Mouse (Mus musculus) spleen, adult 2 months (tissue): ENCODE results near the gene Ssr1. TPM values are rescaled to one million over a fixed set of nuclear protein-coding genes. Genes with fewer than 3 reads are reported as not detected.

Experiments used
- DNase-seq, 2 experiments: peaks; one replicate each; pipeline versions ENCODE4 v3.0.0 to v3.0.0-alpha.2; 2012 to 2021; ENCODE audit warnings: low spot score in 2 of 2, low read depth in 1 of 2
- H3K27ac ChIP-seq: fragments of 200-500 bp; 2 replicates; pipeline ENCODE4 v1.5.1; 2012; ENCODE audit warnings: low read length, inconsistent platforms; ENCODE audit not compliant: insufficient read depth
- H3K27me3 ChIP-seq: fragments of 200-500 bp; 2 replicates; pipeline ENCODE4 v1.6.1; 2012; ENCODE audit warnings: mild to moderate bottlenecking, moderate library complexity, low read length, inconsistent platforms; ENCODE audit not compliant: control insufficient read depth, insufficient read depth
- H3K36me3 ChIP-seq: fragments of 200-500 bp; 2 replicates; pipeline ENCODE4 v1.6.1; 2012; ENCODE audit warnings: mild to moderate bottlenecking, low read length, inconsistent platforms; ENCODE audit not compliant: control insufficient read depth, insufficient read depth
- H3K4me1 ChIP-seq: fragments of 200-500 bp; 2 replicates; pipeline ENCODE4 v1.6.1; 2011; ENCODE audit warnings: inconsistent platforms; ENCODE audit not compliant: control insufficient read depth, insufficient read depth, insufficient read length
- H3K4me3 ChIP-seq: fragments of 200-500 bp; 2 replicates; pipeline ENCODE4 v1.5.1; 2011; ENCODE audit warnings: mild to moderate bottlenecking, inconsistent platforms; ENCODE audit not compliant: insufficient read depth, insufficient read length; ENCODE audit errors: extremely low read depth
- CTCF ChIP-seq: fragments of 200-500 bp; IDR thresholded peaks from 2 replicates; pipeline ENCODE4 v1.5.1; 2011; ENCODE audit warnings: mild to moderate bottlenecking, inconsistent platforms; ENCODE audit not compliant: insufficient read depth, insufficient read length, insufficient replicate concordance; ENCODE audit errors: extremely low read depth
- POLR2A ChIP-seq: fragments of 200-500 bp; IDR thresholded peaks from 2 replicates; pipeline ENCODE4 v1.6.1; 2011; ENCODE audit warnings: low read depth, low read length, inconsistent platforms
- WGBS: fragments of 180-500 bp; shearing (Covaris S2); methylation state at CpG from one replicate; pipeline ENCODE4 v1.1.7; 2018; 5-methylcytosine and 5-hydroxymethylcytosine counted together
- polyA plus RNA-seq: library from polyadenylated mRNA; depleted of rRNA; stranded (reverse); fragments of >200 nt; gene quantifications from 2 replicates; pipeline ENCODE4 v1.2.3, GENCODE M21; 2012; rRNA removed

Gene Ssr1
- polyA plus RNA-seq: 3.9 and 4.1 TPM in 2 replicates

GRCm38 (mm10) chr13:37993704-37994404, at the start of gene Ssr1:
Gene Ssr1 (minus strand): TSS chr13:37994217.
- H3K36me3 ChIP-seq: peaks cover 16% of the 10 kb centered on the region
- H3K4me3 ChIP-seq: peak within 1 kb of the TSS; percentile 100
- peak; percentile 84 to 97 for DNase-seq
- peak within 1 kb of the TSS; percentile 80 for H3K27ac ChIP-seq
- TF ChIP-seq POLR2A: peak; percentile 63
- no peak for TF ChIP-seq CTCF
- WGBS: under 1% methylated on average over 87 of the region's 89 CpGs
- H3K4me1 ChIP-seq: peaks cover 5% of the 10 kb centered on the region; the same call in 1 of the 2 replicates
- H3K27me3 ChIP-seq: no peaks in the 10 kb centered on the region

DNA sequence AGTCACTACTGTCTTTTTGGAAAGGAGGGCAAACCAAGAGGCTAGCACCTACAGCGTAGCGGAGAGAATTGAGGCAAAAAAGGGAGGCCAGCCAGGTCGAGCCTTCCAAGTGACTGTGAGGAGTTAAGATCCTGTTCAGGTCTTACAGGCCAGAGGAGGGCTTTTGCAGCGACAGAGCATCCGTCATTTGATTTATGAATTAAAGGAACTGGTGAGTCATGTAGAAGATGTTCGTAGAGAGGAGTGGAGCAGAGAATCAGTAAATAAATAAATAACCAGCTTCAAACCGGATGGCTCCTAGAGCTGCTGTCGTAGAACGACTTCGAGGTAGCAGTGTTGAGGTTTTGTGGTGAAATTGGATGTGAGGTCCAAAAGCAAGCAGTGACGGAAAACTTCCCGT, 43.8 kb upstream of the Ssr1 start:
- H3K27me3 ChIP-seq: no peaks in the 10 kb centered on the region
- peak in 1 of 2 experiments; percentile 36 for DNase-seq
- WGBS: 5% methylated on average over 12 of the region's 12 CpGs
- H3K4me1 ChIP-seq: peaks cover 4% of the 10 kb centered on the region; the same call in 1 of the 2 replicates
- peaks cover 14% of the 10 kb centered on the region for H3K36me3 ChIP-seq
- TF ChIP-seq CTCF: no peak
- no peak for TF ChIP-seq POLR2A
- peak overlapping the region; percentile 67 for H3K4me3 ChIP-seq
- H3K27ac ChIP-seq: no peak overlapping the region

- TF ChIP-seq POLR2A (peak; percentile 44; the same call in 1 of the 2 replicates), CTCF (no peak)
- Histone ChIP-seq H3K27ac (peak within 1 kb of the TSS; percentile 71), H3K27me3 (no peaks in the 10 kb centered on the region), H3K4me3 (peak within 1 kb of the TSS; percentile 67), H3K4me1 (peaks cover 4% of the 10 kb centered on the region; the same call in 1 of the 2 replicates), H3K36me3 (peaks cover 9% of the 10 kb centered on the region)
- DNase-seq: peak; percentile 93 to 94
- under 1% methylated on average over 47 of the region's 47 CpGs for WGBS
Observed at GRCm38 (mm10) chr13:38037044-38037687, 43.1 kb upstream of the Ssr1 start, which contains the start of gene Cage1. Gene Cage1 (minus strand): TSS chr13:38037069.

GRCm38 (mm10) chr13:38036343-38037043, 42.5 kb upstream of the Ssr1 start, which contains the start of gene Riok1:
Gene Riok1 (plus strand): TSS chr13:38036995.
- Histone ChIP-seq H3K27ac (peak within 1 kb of the TSS; percentile 71), H3K27me3 (no peaks in the 10 kb centered on the region), H3K36me3 (peaks cover 6% of the 10 kb centered on the region), H3K4me3 (peak within 1 kb of the TSS; percentile 67), H3K4me1 (peaks cover 4% of the 10 kb centered on the region; the same call in 1 of the 2 replicates)
- WGBS: 3% methylated on average over 37 of the region's 37 CpGs
- no peak for TF ChIP-seq CTCF
- no peak for TF ChIP-seq POLR2A
- peak in 1 of 2 experiments; percentile 6 for DNase-seq

- TF ChIP-seq CTCF (no peak), POLR2A (no peak)
- no peaks in the 10 kb centered on the region for H3K36me3 ChIP-seq
- DNase-seq: no peak
- WGBS: 39% methylated on average over 4 of the region's 4 CpGs
- peak overlapping the region; percentile 74 for H3K27ac ChIP-seq
- no peaks in the 10 kb centered on the region for H3K27me3 ChIP-seq
- H3K4me3 ChIP-seq: no peak overlapping the region
- peaks cover 9% of the 10 kb centered on the region for H3K4me1 ChIP-seq
Observed at GRCm38 (mm10) chr13:38028407-38028806, 34.4 kb upstream of the Ssr1 start.

DNA sequence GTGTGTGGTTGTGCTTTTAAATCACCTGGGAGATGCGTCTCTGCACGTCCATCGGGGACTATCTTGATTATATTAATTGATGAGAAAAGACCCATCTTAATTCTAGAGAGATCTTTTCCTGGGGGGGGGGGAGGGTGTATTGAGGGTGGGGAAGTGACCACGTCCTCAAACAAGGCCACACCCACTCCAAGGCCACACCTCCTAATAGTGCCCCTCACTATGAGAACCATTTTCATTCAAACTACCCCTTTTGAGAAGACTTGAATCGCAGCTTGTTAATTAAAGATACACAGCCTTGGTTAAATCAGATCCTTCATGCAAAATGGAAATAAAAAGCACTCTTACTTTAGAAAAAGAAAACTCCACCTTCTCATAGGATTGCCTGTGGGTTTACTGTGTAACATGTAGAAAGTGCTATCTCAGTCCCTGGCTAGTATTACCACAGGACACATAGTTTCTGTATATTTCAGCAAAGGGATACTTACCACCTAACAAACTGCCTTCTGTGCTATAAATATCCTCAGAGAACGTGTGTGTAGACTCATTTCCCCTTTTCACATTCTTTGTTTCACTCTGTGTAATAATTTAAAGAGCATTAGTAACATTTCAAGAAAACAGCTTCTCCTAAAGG, 33.7 kb upstream of the Ssr1 start:
- Histone ChIP-seq H3K27ac (peak overlapping the region; percentile 74; the same call in 1 of the 2 replicates), H3K36me3 (no peaks in the 10 kb centered on the region), H3K27me3 (no peaks in the 10 kb centered on the region), H3K4me3 (peak overlapping the region; percentile 1; the same call in 1 of the 2 replicates), H3K4me1 (peaks cover 9% of the 10 kb centered on the region)
- TF ChIP-seq CTCF (no peak), POLR2A (no peak)
- no peak for DNase-seq
- WGBS: 19% methylated on average over 6 of the region's 6 CpGs
